Mouse (Mus musculus) cortical plate, adult 2 months (tissue): Measurements from ENCODE around the gene Btg1-ps2.

Source experiments
- CTCF ChIP-seq: fragments of 200-500 bp; IDR thresholded peaks from 2 replicates; pipeline ENCODE4 v1.5.1; 2011; ENCODE audit warnings: mild to moderate bottlenecking, control low read depth, low read length; ENCODE audit not compliant: insufficient read depth; ENCODE audit errors: extremely low read depth
- POLR2A ChIP-seq: fragments of 200-500 bp; IDR thresholded peaks from 2 replicates; pipeline ENCODE4 v1.6.1; 2011; ENCODE audit warnings: mild to moderate bottlenecking, low read length, control low read depth; ENCODE audit not compliant: insufficient read depth; ENCODE audit errors: extremely low read depth

DNA sequence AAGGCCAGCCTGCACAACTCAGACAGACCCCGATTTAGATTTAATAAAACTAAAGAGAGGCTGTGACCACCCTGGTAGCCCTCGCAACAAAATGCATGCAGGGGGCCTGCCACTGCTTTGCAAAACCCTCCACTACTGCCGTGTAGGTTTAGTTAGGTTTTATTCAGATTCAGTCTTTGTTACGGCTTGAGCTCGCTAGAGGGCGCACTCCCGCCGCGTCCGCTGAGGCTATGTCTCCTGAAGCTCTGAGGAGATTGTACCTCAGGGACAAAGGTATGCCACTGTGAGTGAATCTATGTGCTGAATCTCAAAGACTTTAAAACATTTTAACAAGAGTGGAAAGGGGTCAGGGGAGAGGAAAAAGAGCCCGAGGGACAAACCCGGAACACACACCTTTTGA is 41.3 kb upstream of the Btg1-ps2 start:
- TF ChIP-seq CTCF (peak; percentile 55), POLR2A (no peak)
